Mouse (Mus musculus): ENCODE data around the gene Zfp800. TPM values are rescaled to one million over a fixed set of nuclear protein-coding genes. Genes with fewer than 3 reads are reported as not detected.

The Zfp800 gene
- polyA plus RNA-seq (2021; fragmentation: Nextera tagmentation) = 11.5 and 19.5 TPM in 2 replicates
- long read RNA-seq, experiment 1, transcript Zfp800-205 (5 exons, 703 nt) = major isoform, 14 of 26 reads
- long read RNA-seq, experiment 1, partial matches to known transcripts = 2 of 26 reads
- long read RNA-seq, experiment 1, other reads (novel, unspliced or antisense) = 9 of 26 reads
- long read RNA-seq, experiment 2, partial matches to known transcripts = 0 of 4 reads
- long read RNA-seq, experiment 2, other reads (novel, unspliced or antisense) = 3 of 4 reads

DNA sequence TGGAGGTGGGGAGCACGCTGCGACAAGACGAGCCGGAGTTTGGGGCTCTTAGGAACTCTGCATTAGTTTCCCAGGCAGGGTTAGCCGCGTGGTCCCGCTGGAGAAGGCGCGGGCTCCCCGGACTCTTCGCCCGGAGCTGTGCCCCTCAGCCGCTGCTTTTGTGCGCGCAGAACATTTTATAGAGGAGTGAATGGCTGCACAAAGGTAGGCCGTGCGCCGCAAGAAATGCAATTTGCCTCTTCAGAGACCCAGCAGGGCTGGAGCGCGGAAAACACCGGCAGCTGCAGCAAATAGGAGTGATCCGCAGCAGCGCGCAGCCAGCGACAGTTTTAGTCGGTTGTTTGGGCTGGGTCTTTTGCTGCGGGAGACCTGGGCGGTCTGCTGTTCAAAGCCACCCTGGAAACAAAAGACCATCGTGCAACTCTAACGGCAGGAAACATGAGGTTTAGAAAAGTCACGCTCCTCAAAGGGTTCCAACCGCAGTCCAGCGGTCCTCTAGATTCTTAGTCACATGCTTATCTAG, at the start of gene Zfp800:
TSS of gene Zfp800 (minus strand) at position 325 of the 523 bp plus-strand sequence.

DNA sequence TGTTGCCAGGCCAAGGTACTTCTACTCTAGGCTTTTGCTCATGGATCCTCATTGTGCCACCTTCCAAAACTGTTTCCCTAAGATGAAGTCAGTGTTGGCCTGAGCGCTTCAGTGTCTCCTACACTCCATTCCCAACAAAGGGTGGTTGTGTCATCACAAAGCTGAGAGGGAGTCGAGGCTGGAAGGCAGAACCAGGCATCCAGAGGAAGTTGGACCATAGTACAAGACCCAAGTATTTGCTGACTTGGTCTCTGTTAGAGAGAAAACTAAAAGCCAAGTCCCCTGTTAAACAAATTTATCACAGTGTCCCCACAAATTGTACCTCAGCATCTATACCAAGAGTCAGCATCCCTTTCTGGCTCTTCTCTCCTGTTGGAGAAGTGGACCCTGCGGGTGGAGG, 30.5 kb upstream of the Zfp800 start, which contains the start of gene Gcc1:
TSS of gene Gcc1 (minus strand) at position 101 of the 400 bp plus-strand sequence.

DNA sequence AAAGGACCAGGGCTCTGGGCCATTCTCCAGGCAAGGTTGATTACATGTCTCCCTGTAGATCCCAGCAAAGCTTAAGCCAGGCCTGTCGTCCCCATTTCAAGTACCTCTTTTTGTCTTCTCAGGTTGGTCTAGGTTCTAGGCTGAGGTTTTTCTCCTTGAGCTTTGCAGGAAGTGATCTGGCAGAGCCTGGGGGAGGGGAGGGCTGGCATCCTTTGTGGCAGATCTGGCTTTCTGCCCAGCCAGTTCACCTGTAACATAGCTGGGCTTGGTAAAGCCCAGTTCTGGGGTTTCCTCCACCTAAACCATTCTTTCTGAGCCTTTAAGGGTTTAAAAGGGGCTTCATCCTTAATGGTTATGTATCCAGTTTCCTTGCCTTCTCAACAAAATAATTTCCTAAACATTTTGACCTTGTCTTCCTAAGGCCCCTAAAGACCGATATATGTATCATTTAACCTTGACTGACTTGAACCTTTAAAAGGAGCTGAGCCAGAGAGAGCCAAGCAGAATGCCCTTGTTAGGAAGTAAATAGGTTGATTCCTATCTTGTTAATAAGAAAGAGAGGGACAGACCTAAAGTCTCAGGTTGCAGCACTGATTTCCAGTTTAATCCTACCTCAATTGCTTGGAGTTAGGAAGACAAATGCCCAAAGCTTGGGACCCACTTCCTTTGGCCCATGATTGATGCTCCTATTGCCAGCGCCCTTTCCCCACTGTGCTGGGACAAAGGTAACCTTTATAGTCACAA, 29.5 kb upstream of the Zfp800 start, which contains the start of gene Fscn3:
TSS of gene Fscn3 (plus strand) at position 694 of the 744 bp plus-strand sequence.

DNA sequence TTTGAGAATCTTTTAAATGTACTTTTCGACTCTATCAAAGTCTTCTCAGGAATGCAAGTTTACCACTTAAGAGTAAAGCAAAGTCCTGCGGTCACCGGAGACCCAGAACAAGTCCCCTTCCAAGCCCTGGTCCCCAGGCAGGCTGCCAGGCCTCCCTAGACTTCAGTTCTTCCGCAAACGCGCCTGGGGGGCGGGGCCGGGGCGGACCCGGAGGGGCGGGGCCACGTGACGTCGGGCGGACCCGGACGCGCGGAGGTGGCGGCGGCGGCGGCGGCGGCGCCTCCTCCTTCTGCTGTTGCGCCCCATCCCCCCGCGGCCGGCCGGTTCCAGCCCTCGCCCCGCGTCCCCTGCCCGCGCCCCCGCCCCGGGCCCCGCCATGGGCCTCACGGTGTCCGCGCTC, 25.5 kb upstream of the Zfp800 start, which contains the start of gene Arf5:
TSS of gene Arf5 (plus strand) at position 248 of the 400 bp plus-strand sequence.

Other genes starting within 250 kb of the Zfp800 start
- gene Arf5, start 25.6 kb upstream of the Zfp800 start, polyA plus RNA-seq (2021; fragmentation: Nextera tagmentation) = 106 and 427 TPM in 2 replicates
- gene Fscn3, start 29.8 kb upstream of the Zfp800 start, polyA plus RNA-seq (2021; fragmentation: Nextera tagmentation) = not detected in 2 replicates
- gene Gcc1, start 30.4 kb upstream of the Zfp800 start, polyA plus RNA-seq (2021; fragmentation: Nextera tagmentation) = 4.6 and 4.8 TPM in 2 replicates
- gene Pax4, start 51.3 kb upstream of the Zfp800 start, polyA plus RNA-seq (2021; fragmentation: Nextera tagmentation) = 0.21 TPM in 1 of 2 replicates, not detected in the other
- 25.2 and 33.2 TPM in 2 replicates for gene Snd1, start 77.1 kb upstream of the Zfp800 start, polyA plus RNA-seq (2021; fragmentation: Nextera tagmentation)

All from left cerebral cortex, adult 6 months (tissue).